Mouse (Mus musculus) megakaryocyte, embryonic 14.5 days (primary cell): ENCODE measurements around the gene Gm20388.

Source experiments
- FLI1 ChIP-seq: IDR thresholded peaks from 2 replicates; pipeline ENCODE4 v1.6.1; 2012; ENCODE audit warnings: low read length, inconsistent platforms, mixed read lengths
- GATA1 ChIP-seq: IDR thresholded peaks from 3 replicates; pipeline ENCODE4 v1.6.1; 2012; ENCODE audit warnings: mixed read lengths, low read length, inconsistent platforms, borderline replicate concordance

DNA sequence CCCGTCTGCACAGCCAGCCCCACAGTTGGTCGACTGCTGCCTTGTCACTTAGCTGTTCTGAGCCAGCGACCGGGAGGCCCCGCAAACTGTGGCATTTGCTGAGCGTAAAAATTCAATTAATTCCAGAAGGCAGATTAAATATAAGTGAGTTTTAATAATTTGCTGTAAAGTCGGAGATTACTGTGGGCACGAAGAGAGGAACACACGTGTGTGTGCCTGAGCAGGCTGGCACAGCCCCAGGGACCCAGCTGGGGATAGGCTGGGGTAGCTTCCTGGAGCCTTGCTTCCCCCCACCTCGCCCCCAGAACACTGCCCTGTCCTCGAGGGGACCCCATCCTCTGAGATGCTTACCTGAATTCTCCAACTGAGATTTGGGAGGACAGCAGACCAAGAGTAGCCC lies 601.7 kb downstream of the Gm20388 start:
- TF ChIP-seq GATA1 (no peak), FLI1 (no peak)
